Mouse (Mus musculus) hindbrain, embryonic 11.5 days (tissue): ENCODE data around the gene Gm10803. TPM values are rescaled to one million over a fixed set of nuclear protein-coding genes. Genes with fewer than 3 reads are reported as not detected.

Source experiments
- ATAC-seq: fragments of 200-750 bp; cut with Nextera tagmentation; 2 replicates; pipeline ENCODE4 v1.8.0; 2017; ENCODE audit warnings: mild to moderate bottlenecking, moderate TSS enrichment, moderate library complexity; ENCODE audit not compliant: low FRiP score
- DNase-seq: peaks from one replicate; pipeline ENCODE4 v3.0.0-alpha.2; 2015; ENCODE audit warnings: low spot score
- H3K27ac ChIP-seq: fragments of 300-500 bp; sonication (generic); 2 replicates; pipeline ENCODE4 v1.5.1; 2014; ENCODE audit warnings: mild to moderate bottlenecking, low read depth, low read length
- H3K27me3 ChIP-seq: fragments of 300-500 bp; sonication (generic); 2 replicates; pipeline ENCODE4 v1.6.1; 2014; ENCODE audit warnings: mild to moderate bottlenecking, low read length, moderate library complexity, mixed read lengths; ENCODE audit not compliant: control insufficient read depth, insufficient read depth
- H3K36me3 ChIP-seq: fragments of 300-500 bp; sonication (generic); 2 replicates; pipeline ENCODE4 v1.6.1; 2014; ENCODE audit warnings: mild to moderate bottlenecking, low read length, moderate library complexity, mixed read lengths; ENCODE audit not compliant: control insufficient read depth, insufficient read depth
- H3K4me1 ChIP-seq: fragments of 300-500 bp; sonication (generic); replicated peaks from 2 replicates; pipeline ENCODE4 v1.6.1; 2014; ENCODE audit warnings: low read length, mixed read lengths; ENCODE audit not compliant: control insufficient read depth, insufficient read depth
- H3K4me2 ChIP-seq: fragments of 300-500 bp; sonication (generic); replicated peaks from 2 replicates; pipeline ENCODE4 v1.6.1; 2014; ENCODE audit warnings: mild to moderate bottlenecking, low read depth, low read length
- H3K4me3 ChIP-seq: fragments of 300-500 bp; sonication (generic); 2 replicates; pipeline ENCODE4 v1.5.1; 2014; ENCODE audit warnings: low read depth, low read length
- H3K9ac ChIP-seq: fragments of 300-500 bp; sonication (generic); 2 replicates; pipeline ENCODE4 v1.6.1; 2014; ENCODE audit warnings: low read depth, low read length
- H3K9me3 ChIP-seq: fragments of 300-500 bp; sonication (generic); 2 replicates; pipeline ENCODE4 v1.6.1; 2016; ENCODE audit warnings: low read length; ENCODE audit not compliant: control insufficient read depth
- WGBS: fragments of 180-500 bp; shearing (Covaris S2); extraction: QIAGEN DNeasy Blood & Tissue Kit; methylation state at CpG from one replicate; pipeline ENCODE4 v1.1.7; 2014; 5-methylcytosine and 5-hydroxymethylcytosine counted together
- polyA plus RNA-seq: library from polyadenylated mRNA; unstranded; fragments of >200 nt; fragmentation: Nextera tagmentation; extraction: Ambion mirVana; gene quantifications from 2 replicates; pipeline ENCODE4 v1.2.1, GENCODE M21; 2014

The Gm10803 gene
- polyA plus RNA-seq, 1 experiment from 2014 or later, result not detected

DNA sequence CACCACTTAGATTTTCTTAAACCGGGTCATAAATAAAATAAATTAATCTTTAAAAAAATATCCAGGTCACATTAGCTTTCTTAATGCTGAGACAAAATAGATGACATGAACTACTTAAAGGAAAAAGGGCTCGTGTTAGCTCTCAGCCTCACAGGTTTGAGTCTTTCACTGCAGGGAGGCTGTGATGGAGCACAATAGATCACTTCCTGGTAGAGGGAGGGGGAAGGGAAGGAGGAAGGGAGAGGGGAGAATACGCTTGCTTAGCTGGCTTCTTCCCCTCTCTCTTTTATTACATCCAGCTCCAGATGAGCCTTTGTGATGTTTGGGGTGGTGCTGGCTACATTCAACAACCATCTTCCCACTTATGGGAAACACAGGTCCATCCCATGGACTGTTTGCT lies 20.9 kb downstream of the Gm10803 start:
- no peak overlapping the region for H3K4me2 ChIP-seq
- H3K27ac ChIP-seq, result no peak overlapping the region
- 46% methylated on average over 3 of the region's 3 CpGs for WGBS
- no peak overlapping the region for H3K9ac ChIP-seq
- no peaks in the 10 kb centered on the region for H3K9me3 ChIP-seq
- ATAC-seq (no peak), DNase-seq (no peak)
- H3K4me1 ChIP-seq, result no peaks in the 10 kb centered on the region
- H3K4me3 ChIP-seq, result no peak overlapping the region
- H3K27me3 ChIP-seq, result no peaks in the 10 kb centered on the region
- no peaks in the 10 kb centered on the region for H3K36me3 ChIP-seq

DNA sequence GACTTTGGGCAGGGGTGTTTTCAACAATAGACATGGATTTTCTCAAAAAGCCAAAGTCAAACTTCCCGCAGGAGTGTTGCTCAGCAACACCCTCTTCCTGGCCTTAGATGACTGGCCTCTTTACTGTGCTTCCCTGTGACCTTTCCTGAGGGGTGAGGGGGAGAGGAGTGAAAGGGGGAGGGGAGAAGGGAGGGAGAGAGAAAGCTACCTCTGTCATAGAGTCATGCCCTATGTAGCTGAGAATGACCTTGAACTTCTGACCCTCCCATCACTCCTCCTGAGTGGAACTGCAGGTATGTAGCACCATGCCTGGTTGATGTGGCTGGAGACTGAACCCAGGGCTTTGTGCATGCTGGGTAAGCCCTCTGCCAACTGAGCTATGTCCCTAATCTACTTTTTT lies 25.5 kb downstream of the Gm10803 start:
- 60% methylated on average over 1 of the region's 1 CpGs for WGBS
- Histone ChIP-seq H3K4me3 (no peak overlapping the region), H3K36me3 (no peaks in the 10 kb centered on the region), H3K9me3 (no peaks in the 10 kb centered on the region), H3K4me1 (no peaks in the 10 kb centered on the region), H3K27ac (no peak overlapping the region), H3K27me3 (peaks cover 2% of the 10 kb centered on the region; the same call in 1 of the 2 replicates), H3K4me2 (no peak overlapping the region), H3K9ac (no peak overlapping the region)
- DNase-seq (no peak), ATAC-seq (no peak)

DNA sequence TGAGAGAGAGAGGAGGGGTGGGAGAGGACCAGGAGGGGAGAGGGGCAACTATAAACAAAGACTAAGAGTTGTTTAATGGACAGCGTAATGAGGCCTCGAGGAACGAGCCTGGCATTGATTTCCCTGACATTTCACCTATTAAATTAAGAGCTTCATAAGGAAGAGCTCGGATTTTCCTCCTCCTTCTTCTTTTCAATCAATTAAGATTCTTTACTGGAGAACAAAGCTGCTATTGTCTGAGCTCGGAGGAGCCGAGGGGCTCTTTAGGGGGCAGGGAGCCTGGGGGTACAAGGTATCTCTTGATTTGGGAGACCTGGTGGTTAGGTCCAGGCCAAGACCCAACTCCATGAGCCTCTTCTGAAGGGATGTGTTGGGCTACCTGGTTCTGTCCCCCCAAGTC lies 27.1 kb downstream of the Gm10803 start:
- Histone ChIP-seq H3K27me3 (peaks cover 2% of the 10 kb centered on the region; the same call in 1 of the 2 replicates), H3K4me1 (no peaks in the 10 kb centered on the region), H3K36me3 (no peaks in the 10 kb centered on the region), H3K9me3 (no peaks in the 10 kb centered on the region), H3K9ac (no peak overlapping the region), H3K4me2 (no peak overlapping the region), H3K27ac (no peak overlapping the region), H3K4me3 (no peak overlapping the region)
- no peak for ATAC-seq
- 26% methylated on average over 6 of the region's 6 CpGs for WGBS
- no peak for DNase-seq

DNA sequence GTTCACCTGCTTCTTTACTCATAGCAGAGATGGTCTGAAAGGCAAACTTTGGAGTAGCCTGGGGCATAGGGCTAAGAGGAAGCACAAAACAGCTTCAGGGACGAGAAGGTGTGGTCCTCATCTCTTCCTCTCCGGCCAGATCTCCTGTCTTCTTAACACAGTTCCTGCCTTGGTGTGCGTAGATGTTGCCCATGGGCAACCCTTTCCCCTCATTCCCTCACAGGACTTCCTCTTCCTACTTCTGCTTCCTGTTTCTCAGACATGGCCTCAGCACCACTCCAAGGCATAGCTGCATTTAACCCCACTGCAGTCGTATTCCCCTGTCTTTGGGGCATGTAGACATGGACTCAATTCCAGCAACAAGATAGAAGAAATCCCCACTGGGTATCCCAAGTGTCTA lies 29.5 kb downstream of the Gm10803 start:
- H3K27me3 ChIP-seq, result peaks cover 2% of the 10 kb centered on the region; the same call in 1 of the 2 replicates
- no peak overlapping the region for H3K9ac ChIP-seq
- WGBS, result 84% methylated on average over 4 of the region's 4 CpGs
- ATAC-seq (no peak), DNase-seq (no peak)
- H3K4me1 ChIP-seq, result no peaks in the 10 kb centered on the region
- no peaks in the 10 kb centered on the region for H3K36me3 ChIP-seq
- H3K4me2 ChIP-seq, result no peak overlapping the region
- no peak overlapping the region for H3K4me3 ChIP-seq
- no peaks in the 10 kb centered on the region for H3K9me3 ChIP-seq
- no peak overlapping the region for H3K27ac ChIP-seq

DNA sequence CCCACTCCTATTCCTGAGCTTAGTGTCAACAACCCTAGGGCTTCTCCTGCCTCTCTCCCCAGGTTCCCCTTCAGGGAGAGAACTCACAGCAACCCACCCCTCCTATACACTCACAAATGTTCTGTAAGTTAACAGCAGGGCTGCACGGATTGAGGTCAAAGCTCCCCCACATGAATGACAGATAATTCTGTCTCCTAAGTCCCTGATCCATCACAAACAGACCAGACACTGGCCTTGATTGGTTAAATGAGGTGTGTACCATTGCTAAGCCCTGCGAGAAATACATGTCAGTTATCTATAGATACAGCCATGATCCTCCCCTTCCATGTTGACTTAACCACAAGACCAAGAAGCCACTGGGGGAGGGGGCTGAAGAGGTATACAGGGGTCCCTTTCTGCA lies 31.3 kb downstream of the Gm10803 start:
- no peak overlapping the region for H3K9ac ChIP-seq
- no peaks in the 10 kb centered on the region for H3K9me3 ChIP-seq
- H3K27me3 ChIP-seq, result peaks cover 2% of the 10 kb centered on the region; the same call in 1 of the 2 replicates
- DNase-seq (no peak), ATAC-seq (no peak)
- WGBS, result 60% methylated on average over 2 of the region's 2 CpGs
- H3K36me3 ChIP-seq, result no peaks in the 10 kb centered on the region
- H3K4me1 ChIP-seq, result no peaks in the 10 kb centered on the region
- no peak overlapping the region for H3K4me2 ChIP-seq
- no peak overlapping the region for H3K27ac ChIP-seq
- no peak overlapping the region for H3K4me3 ChIP-seq

DNA sequence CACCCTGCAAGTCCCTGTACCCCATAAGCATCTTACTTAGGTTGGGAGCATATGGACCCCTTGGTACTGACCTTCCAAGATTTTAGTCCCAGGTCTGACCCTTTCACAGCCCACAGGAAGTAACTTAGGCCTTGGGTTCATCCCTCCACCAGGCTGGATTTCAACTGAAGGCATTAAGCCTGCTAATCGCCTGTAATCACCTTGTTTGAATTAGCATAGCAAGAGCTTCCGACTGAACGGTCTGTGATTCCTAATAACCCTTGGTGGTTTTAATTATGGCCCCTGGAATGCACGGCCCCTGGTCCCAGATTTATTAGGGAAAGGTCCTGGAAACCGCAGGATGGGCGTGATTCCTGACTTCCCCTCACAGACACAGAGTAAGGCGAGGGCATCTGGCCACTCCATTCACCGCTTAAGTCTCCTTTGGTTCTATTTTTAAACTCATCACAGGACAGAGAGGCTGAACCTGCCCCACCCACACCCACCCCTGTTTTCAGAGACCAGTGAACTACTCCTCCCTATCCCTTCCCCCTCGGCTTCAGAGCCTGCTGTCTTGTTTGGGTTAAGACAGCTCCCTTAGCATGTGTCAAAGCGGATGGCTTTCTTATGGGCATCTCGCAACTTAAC lies 31.9 kb downstream of the Gm10803 start:
- Histone ChIP-seq H3K36me3 (no peaks in the 10 kb centered on the region), H3K9ac (no peak overlapping the region), H3K4me2 (no peak overlapping the region), H3K9me3 (no peaks in the 10 kb centered on the region), H3K4me3 (no peak overlapping the region), H3K27ac (no peak overlapping the region), H3K27me3 (peaks cover 2% of the 10 kb centered on the region; the same call in 1 of the 2 replicates), H3K4me1 (no peaks in the 10 kb centered on the region)
- no peak for ATAC-seq
- WGBS, result 51% methylated on average over 11 of the region's 11 CpGs
- DNase-seq, result no peak

DNA sequence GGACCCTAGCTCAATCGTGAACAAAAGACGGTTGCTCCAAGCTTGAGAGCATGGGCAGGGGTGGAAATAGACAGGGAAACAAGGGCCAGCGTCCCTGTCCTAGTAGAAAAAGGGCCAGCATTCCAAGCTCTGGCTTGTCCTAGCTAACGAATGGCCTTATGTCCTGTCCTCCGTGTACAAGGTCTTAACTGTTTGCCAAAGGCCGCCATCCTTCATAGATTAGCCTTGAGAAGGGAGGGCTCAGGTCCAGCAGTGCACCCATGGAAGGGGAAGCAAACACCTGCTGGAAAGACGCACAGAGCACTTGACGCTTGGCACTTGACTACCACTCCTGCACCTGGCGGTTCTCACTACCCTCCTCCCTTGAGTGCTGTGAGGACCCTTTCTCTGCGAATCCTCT lies 32.8 kb downstream of the Gm10803 start:
- H3K9ac ChIP-seq, result no peak overlapping the region
- WGBS, result 90% methylated on average over 10 of the region's 10 CpGs
- DNase-seq (no peak), ATAC-seq (no peak)
- no peak overlapping the region for H3K4me2 ChIP-seq
- H3K27ac ChIP-seq, result no peak overlapping the region
- H3K4me1 ChIP-seq, result no peaks in the 10 kb centered on the region
- no peak overlapping the region for H3K4me3 ChIP-seq
- H3K9me3 ChIP-seq, result no peaks in the 10 kb centered on the region
- peaks cover 2% of the 10 kb centered on the region; the same call in 1 of the 2 replicates for H3K27me3 ChIP-seq
- H3K36me3 ChIP-seq, result no peaks in the 10 kb centered on the region

DNA sequence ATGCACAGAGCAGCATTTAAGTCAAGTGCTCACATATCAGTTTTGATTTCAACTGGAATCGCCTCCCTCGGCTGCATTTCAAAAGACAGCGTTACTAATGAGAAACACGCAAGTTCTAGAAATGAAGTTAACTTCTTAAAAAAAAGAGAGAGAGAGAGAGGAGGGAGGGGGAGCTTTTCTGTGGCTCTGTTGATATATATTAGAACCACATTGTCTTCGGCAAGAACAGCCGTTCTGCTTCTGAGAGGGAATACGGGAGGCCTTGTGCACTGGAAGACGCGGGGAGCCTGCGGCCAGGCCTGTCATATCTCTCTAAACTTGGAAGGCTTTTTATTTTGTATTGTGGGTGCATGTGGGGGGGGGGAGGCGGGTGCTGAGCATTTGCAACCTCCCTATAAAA lies 36.8 kb downstream of the Gm10803 start:
- Histone ChIP-seq H3K4me2 (no peak overlapping the region), H3K4me3 (no peak overlapping the region), H3K27ac (no peak overlapping the region), H3K9ac (no peak overlapping the region), H3K4me1 (no peaks in the 10 kb centered on the region), H3K36me3 (no peaks in the 10 kb centered on the region), H3K9me3 (no peaks in the 10 kb centered on the region), H3K27me3 (no peaks in the 10 kb centered on the region)
- 72% methylated on average over 11 of the region's 11 CpGs for WGBS
- DNase-seq (no peak), ATAC-seq (no peak)

DNA sequence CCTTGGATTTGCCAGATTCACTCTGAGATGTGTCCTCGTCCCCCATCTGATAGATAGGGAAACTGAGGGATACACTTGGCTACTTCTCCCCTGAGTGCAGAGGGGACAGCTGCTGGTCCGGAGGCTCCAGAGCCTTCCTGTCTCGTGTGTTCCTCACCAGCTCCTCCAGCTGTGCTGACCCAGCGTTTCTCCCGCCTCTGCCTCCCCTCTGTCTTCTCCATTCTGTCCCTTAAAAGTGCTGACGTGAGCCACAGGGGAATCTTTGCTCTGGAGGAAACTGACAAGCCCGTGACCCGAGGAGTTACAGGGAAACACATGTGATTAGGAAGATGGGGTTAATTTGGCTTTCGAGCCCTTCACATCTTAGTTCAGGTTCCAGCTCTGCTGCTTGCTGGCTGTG lies 39.4 kb downstream of the Gm10803 start:
- H3K27me3 ChIP-seq, result no peaks in the 10 kb centered on the region
- no peak overlapping the region for H3K9ac ChIP-seq
- H3K9me3 ChIP-seq, result no peaks in the 10 kb centered on the region
- DNase-seq, result no peak
- no peaks in the 10 kb centered on the region for H3K36me3 ChIP-seq
- H3K4me1 ChIP-seq, result no peaks in the 10 kb centered on the region
- WGBS, result 57% methylated on average over 9 of the region's 9 CpGs
- H3K4me2 ChIP-seq, result no peak overlapping the region
- no peak overlapping the region for H3K27ac ChIP-seq
- ATAC-seq, result no peak
- H3K4me3 ChIP-seq, result no peak overlapping the region
